Mouse (Mus musculus): ENCODE results near the gene Laptm5. TPM values are rescaled to one million over a fixed set of nuclear protein-coding genes. Genes with fewer than 3 reads are reported as not detected.

The Laptm5 gene
- total RNA-seq, 2 experiments from 2014 or later: 24.6 to 30.4 TPM

Other genes with a start within 250 kb of the Laptm5 start
- gene Pum1, start 249.8 kb upstream of the Laptm5 start, total RNA-seq (2021): 10 to 100 TPM; 68.9 to 81.9 TPM
- 100 to 1,000 TPM; 149 to 179 TPM for gene Sdc3, start 120.6 kb upstream of the Laptm5 start, total RNA-seq (2021)
- gene Matn1, start 31.3 kb downstream of the Laptm5 start, total RNA-seq (2021): not detected

Data from adrenal gland, postnatal 10 days (tissue).